8 mouse cellular contexts compared by ENCODE assay signal in genomic region chr5:81020281-81021005, GRCm38 (mm10). TPM values are rescaled to one million over a fixed set of nuclear protein-coding genes. Genes with fewer than 3 reads are reported as not detected.
DNase-seq lines count a peak whose midpoint lies in the region; ATAC-seq and TF ChIP-seq lines count a peak whose summit lies in the region.

No protein-coding gene starts in this region.

- no peak for TF ChIP-seq POLR2A in ES-Bruce4 (IDR thresholded peaks at IDR 0.05; ENCODE audit: insufficient read depth, low read length)

- H3K9ac ChIP-seq in ES-Bruce4 (ENCODE audit: low read depth, poor library complexity, severe bottlenecking), result peak overlapping the region; percentile 36; the same call in 1 of the 2 replicates
- peak overlapping the region; percentile 72 for H3K9ac ChIP-seq in heart, embryonic 16.5 days (ENCODE audit: low read length)
- no peak overlapping the region for H3K9ac ChIP-seq in liver, embryonic 16.5 days (ENCODE audit: low read depth, low read length)
- H3K9ac ChIP-seq in neural tube, embryonic 14.5 days (replicated peaks; ENCODE audit: low read depth, low read length), result peak overlapping the region; percentile 95

- peak overlapping the region; percentile 73 for H3K4me3 ChIP-seq in ES-Bruce4 (ENCODE audit: low read depth, low read length)
- H3K4me3 ChIP-seq in forebrain, embryonic 10.5 days, result peak overlapping the region; percentile 82
- H3K4me3 ChIP-seq in heart, embryonic 16.5 days (ENCODE audit: low read length), result peak overlapping the region; percentile 81
- H3K4me3 ChIP-seq in liver, embryonic 16.5 days (ENCODE audit: low read depth, low read length), result peak overlapping the region; percentile 55
- peak overlapping the region; percentile 77 for H3K4me3 ChIP-seq in neural tube, embryonic 14.5 days (ENCODE audit: low read depth, low read length)

- no peaks in the 10 kb centered on the region for H3K4me1 ChIP-seq in ES-Bruce4 (ENCODE audit: control insufficient read depth, insufficient read depth, low read length)
- peaks cover 45% of the 10 kb centered on the region for H3K4me1 ChIP-seq in forebrain, embryonic 10.5 days
- peaks cover 3% of the 10 kb centered on the region for H3K4me1 ChIP-seq in heart, embryonic 16.5 days (ENCODE audit: control insufficient read depth, insufficient read depth, low read length)
- H3K4me1 ChIP-seq in liver, embryonic 16.5 days (ENCODE audit: control insufficient read depth, low read depth, low read length), result no peaks in the 10 kb centered on the region
- H3K4me1 ChIP-seq in neural tube, embryonic 14.5 days (ENCODE audit: control insufficient read depth, insufficient read depth, low read length), result peaks cover 13% of the 10 kb centered on the region

- H3K4me2 ChIP-seq in heart, embryonic 16.5 days (ENCODE audit: low read depth, low read length), result peak overlapping the region; percentile 81
- H3K4me2 ChIP-seq in liver, embryonic 16.5 days (ENCODE audit: low read depth, low read length), result peak overlapping the region; percentile 66
- peak overlapping the region; percentile 80 for H3K4me2 ChIP-seq in neural tube, embryonic 14.5 days (ENCODE audit: low read depth, low read length)

- ATAC-seq in heart, embryonic 16.5 days (replicated peaks; ENCODE audit: extremely low read depth, insufficient read depth, low FRiP score), result no peak
- no peak for ATAC-seq in liver, embryonic 16.5 days (ENCODE audit: low read depth)
- ATAC-seq in neural tube, embryonic 14.5 days (ENCODE audit: low read depth), result peak; percentile 39
- ATAC-seq in CD4-positive, CD25-positive, alpha-beta regulatory T cell, adult 4 months, result no peak

- DNase-seq in brain, adult 2 months (ENCODE audit: low read depth, low spot score), result peak; percentile 64
- peak; percentile 78 for DNase-seq in forebrain, embryonic 10.5 days (ENCODE audit: extremely low spot score, low spot score)
- DNase-seq in kidney, postnatal 4 days, result peak; percentile 74 to 81

- no peak overlapping the region for H3K27ac ChIP-seq in ES-Bruce4 (ENCODE audit: insufficient read depth, low read length)
- peak overlapping the region; percentile 96 for H3K27ac ChIP-seq in forebrain, embryonic 10.5 days
- peak overlapping the region; percentile 65 for H3K27ac ChIP-seq in heart, embryonic 16.5 days (ENCODE audit: low read length)
- H3K27ac ChIP-seq in liver, embryonic 16.5 days (ENCODE audit: low read length), result no peak overlapping the region
- H3K27ac ChIP-seq in neural tube, embryonic 14.5 days (ENCODE audit: low read depth, low read length), result peak overlapping the region; percentile 98

- under 1% methylated on average over 59 of the region's 67 CpGs for WGBS in forebrain, embryonic 10.5 days
- under 1% methylated on average over 61 of the region's 67 CpGs for WGBS in heart, embryonic 16.5 days
- WGBS in liver, embryonic 16.5 days (ENCODE audit: insufficient replicate concordance), result under 1% methylated on average over 56 of the region's 67 CpGs
- WGBS in neural tube, embryonic 14.5 days, result under 1% methylated on average over 63 of the region's 67 CpGs

- H3K36me3 ChIP-seq in ES-Bruce4 (ENCODE audit: control insufficient read depth, insufficient read depth, low read length, poor library complexity, severe bottlenecking), result no peaks in the 10 kb centered on the region
- no peaks in the 10 kb centered on the region for H3K36me3 ChIP-seq in forebrain, embryonic 10.5 days (replicated peaks)
- H3K36me3 ChIP-seq in heart, embryonic 16.5 days (ENCODE audit: control insufficient read depth, insufficient read depth), result no peaks in the 10 kb centered on the region
- no peaks in the 10 kb centered on the region for H3K36me3 ChIP-seq in liver, embryonic 16.5 days (ENCODE audit: control insufficient read depth, insufficient read depth)
- no peaks in the 10 kb centered on the region for H3K36me3 ChIP-seq in neural tube, embryonic 14.5 days (ENCODE audit: control insufficient read depth, insufficient read depth, low read length)

- TF ChIP-seq EP300 in ES-Bruce4 (IDR thresholded peaks at IDR 0.05; ENCODE audit: insufficient read depth, low read depth, low read length), result no peak

- TF ChIP-seq CTCF in ES-Bruce4 (IDR thresholded peaks at IDR 0.05; ENCODE audit: low read depth, low read length), result no peak

- H3K9me3 ChIP-seq in ES-Bruce4 (replicated peaks; ENCODE audit: control insufficient read depth, insufficient read depth, low read length, poor library complexity, severe bottlenecking), result no peaks in the 10 kb centered on the region
- H3K9me3 ChIP-seq in forebrain, embryonic 10.5 days, result no peaks in the 10 kb centered on the region
- no peaks in the 10 kb centered on the region for H3K9me3 ChIP-seq in heart, embryonic 16.5 days (replicated peaks; ENCODE audit: control insufficient read depth, low read length)
- H3K9me3 ChIP-seq in liver, embryonic 16.5 days (replicated peaks; ENCODE audit: control insufficient read depth, low read length), result no peaks in the 10 kb centered on the region
- no peaks in the 10 kb centered on the region for H3K9me3 ChIP-seq in neural tube, embryonic 14.5 days (ENCODE audit: control insufficient read depth, low read length)

- peaks cover 18% of the 10 kb centered on the region for H3K27me3 ChIP-seq in ES-Bruce4 (ENCODE audit: control insufficient read depth, insufficient read depth, low read length, poor library complexity, severe bottlenecking)
- H3K27me3 ChIP-seq in forebrain, embryonic 10.5 days (ENCODE audit: poor library complexity, severe bottlenecking), result peaks cover 55% of the 10 kb centered on the region
- H3K27me3 ChIP-seq in heart, embryonic 16.5 days (ENCODE audit: control insufficient read depth, insufficient read depth, low read length), result peaks cover 4% of the 10 kb centered on the region; the same call in 1 of the 2 replicates
- H3K27me3 ChIP-seq in liver, embryonic 16.5 days (ENCODE audit: control insufficient read depth, insufficient read depth, low read depth, low read length), result peaks cover 42% of the 10 kb centered on the region
- H3K27me3 ChIP-seq in neural tube, embryonic 14.5 days (ENCODE audit: control insufficient read depth, insufficient read depth, low read length), result no peaks in the 10 kb centered on the region

RNA-seq across cellular contexts. Expression of gene Adgrl3, which starts 0.5 kb away (rescaled TPM):
- polyA plus RNA-seq in ES-Bruce4 (2011; ENCODE audit: insufficient read depth, insufficient read length, low read depth, missing spikeins), result 0.36 and 1.7 TPM in 2 replicates
- 7.5 and 9.4 TPM in 2 replicates for polyA plus RNA-seq in forebrain, embryonic 10.5 days (2016; fragmentation: Nextera tagmentation; extraction: Ambion mirVana)
- 3.6 and 5.9 TPM in 2 replicates for polyA plus RNA-seq in heart, embryonic 16.5 days (2015; fragmentation: Nextera tagmentation; extraction: Ambion mirVana)
- 0.76 and 0.89 TPM in 2 replicates for polyA plus RNA-seq in liver, embryonic 16.5 days (2015; fragmentation: Nextera tagmentation; extraction: Ambion mirVana)
- 86.0 and 98.7 TPM in 2 replicates for polyA plus RNA-seq in neural tube, embryonic 14.5 days (2014; fragmentation: Nextera tagmentation; extraction: Ambion mirVana)
- under 1 TPM in 1 of 2 experiments, not detected in 1; 0.55 TPM for polyA plus RNA-seq in CD4-positive, CD25-positive, alpha-beta regulatory T cell, adult 4 months (2017; shearing (Covaris generic))

Comparison
In these comparisons a context has a peak if more than half of its experiments do, and no peak if none do; other contexts are left out.
1. H3K27ac ChIP-seq: peak in forebrain, embryonic 10.5 days (single experiment), heart, embryonic 16.5 days (single experiment) and neural tube, embryonic 14.5 days (single experiment); none in ES-Bruce4 (single experiment) and liver, embryonic 16.5 days (single experiment).
2. Peak in every context shown above with its lines, with median percentiles within 50 percentile points of each other: H3K4me3 ChIP-seq, DNase-seq and H3K4me2 ChIP-seq.